Mouse (Mus musculus) thymus, postnatal 10 days (tissue): ENCODE results near the gene Myo5a.
A peak's percentile ranks its signal among the peaks of the same experiment; 100 is the strongest.

Source experiments
- DNase-seq, 2 experiments: peaks; one replicate each; pipeline ENCODE4 v3.0.0; 2021; ENCODE audit warnings: low spot score in 2 of 2

Myo5a gene

DNA sequence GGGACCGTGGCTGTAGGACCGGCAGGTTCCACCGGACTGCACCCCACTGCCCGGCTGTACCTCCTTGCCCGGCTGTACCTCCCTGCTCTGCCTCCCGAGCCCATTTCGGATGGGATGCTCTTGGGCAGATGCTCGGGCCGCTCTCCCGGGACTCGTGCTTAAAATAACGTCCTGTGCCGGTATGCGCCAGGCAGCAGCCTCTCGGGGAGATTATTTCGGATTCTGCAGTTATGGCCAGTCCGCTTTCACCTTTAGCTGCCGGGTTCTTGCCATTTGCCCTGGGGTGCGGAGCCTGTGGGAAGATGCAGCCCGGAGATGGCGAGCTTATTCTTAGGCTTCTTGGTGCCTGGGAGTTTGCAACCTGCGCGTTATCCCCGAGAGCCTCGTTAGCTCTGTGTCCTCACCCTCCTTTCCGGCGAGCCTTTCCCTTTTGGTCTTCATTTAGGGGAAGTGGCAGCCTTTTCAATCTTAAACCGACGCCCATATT lies 934 bp downstream of the Myo5a start:
- peak; percentile 5 to 13 for DNase-seq

DNA sequence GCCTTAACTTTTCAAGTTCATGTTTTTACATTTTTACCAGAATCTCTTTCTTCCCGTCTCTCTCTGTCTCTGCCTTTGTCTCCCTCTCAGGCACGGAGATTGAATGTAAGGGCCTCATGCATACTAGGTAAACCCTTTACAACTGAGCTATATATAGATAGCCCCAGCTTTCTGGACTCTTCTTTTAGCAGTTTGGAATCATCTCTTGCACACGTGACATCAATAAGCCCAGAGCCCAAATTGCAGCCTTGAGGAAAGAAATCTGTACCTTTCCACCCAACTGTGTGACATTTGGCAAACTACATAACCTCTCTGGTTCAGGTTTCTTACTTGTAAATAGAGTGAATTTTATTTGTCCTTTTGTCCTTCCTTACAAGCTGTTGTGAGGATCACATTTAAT lies 1.5 kb downstream of the Myo5a start:
- no peak for DNase-seq

GRCm38 (mm10) chr9:75077191-75077590 lies 6.4 kb downstream of the Myo5a start:
- no peak for DNase-seq

DNA sequence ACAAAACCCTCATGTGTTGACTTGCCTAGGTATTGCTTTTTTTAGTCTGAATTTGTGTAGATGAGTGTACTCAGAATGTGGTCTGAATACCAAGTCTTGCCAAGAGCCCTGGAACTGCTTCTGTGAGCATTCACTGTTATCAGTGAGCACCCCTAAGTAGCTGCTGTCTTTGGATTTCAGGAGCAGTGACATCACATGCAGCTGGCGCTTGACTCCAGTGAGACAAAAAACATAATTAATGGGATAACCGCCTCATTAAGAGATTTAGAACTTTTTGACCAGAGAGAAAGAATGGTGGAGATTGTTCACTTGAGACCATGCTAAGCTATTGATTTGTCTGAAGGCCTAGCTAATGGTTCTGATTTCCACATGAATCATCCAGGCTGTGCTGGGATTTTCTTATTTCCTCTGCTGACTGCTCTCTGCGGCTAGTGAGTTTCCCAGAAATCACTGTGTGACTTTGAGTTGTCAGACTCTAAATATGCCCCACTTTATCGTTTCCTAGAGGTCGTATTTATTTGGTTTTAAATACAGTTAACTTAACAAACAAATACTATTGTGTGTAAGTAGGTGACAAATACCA lies 14.5 kb downstream of the Myo5a start:
- DNase-seq, result no peak

- no peak for DNase-seq
Measured at GRCm38 (mm10) chr9:75087823-75088222, 17.0 kb downstream of the Myo5a start.

- DNase-seq, result no peak
Measured at GRCm38 (mm10) chr9:75089285-75089684, 18.5 kb downstream of the Myo5a start.

DNA sequence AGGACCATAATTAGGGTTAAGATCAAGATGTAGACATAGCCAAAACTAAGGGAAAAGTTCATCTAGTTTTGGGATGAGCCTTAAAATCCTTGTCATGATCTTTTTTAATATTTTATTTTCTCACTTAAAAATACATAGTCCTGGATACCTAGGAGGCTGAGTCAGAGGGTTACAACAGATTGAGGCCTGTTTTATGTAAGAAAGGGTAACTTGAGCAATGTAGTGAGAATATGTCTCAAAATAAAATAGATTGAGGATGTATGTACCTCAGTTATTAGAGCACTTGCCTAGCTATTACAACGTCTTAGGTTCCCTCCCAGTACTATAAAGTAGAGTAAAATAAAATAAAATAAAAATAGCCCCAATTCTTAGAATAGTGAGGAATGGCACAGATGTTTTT lies 21.3 kb downstream of the Myo5a start:
- DNase-seq, result no peak

- no peak for DNase-seq
Measured at GRCm38 (mm10) chr9:75094762-75095161, 23.9 kb downstream of the Myo5a start.

GRCm38 (mm10) chr9:75098937-75099336 lies 28.1 kb downstream of the Myo5a start:
- no peak for DNase-seq

GRCm38 (mm10) chr9:75100157-75100781 lies 29.5 kb downstream of the Myo5a start:
- no peak for DNase-seq

GRCm38 (mm10) chr9:75102131-75102530 lies 31.3 kb downstream of the Myo5a start:
- no peak for DNase-seq

- no peak for DNase-seq
Measured at GRCm38 (mm10) chr9:75116571-75117177, 45.9 kb downstream of the Myo5a start.

- DNase-seq, result no peak
Measured at GRCm38 (mm10) chr9:75121126-75121525, 50.3 kb downstream of the Myo5a start.

- DNase-seq, result no peak
Measured at GRCm38 (mm10) chr9:75124201-75124721, 53.4 kb downstream of the Myo5a start.

DNA sequence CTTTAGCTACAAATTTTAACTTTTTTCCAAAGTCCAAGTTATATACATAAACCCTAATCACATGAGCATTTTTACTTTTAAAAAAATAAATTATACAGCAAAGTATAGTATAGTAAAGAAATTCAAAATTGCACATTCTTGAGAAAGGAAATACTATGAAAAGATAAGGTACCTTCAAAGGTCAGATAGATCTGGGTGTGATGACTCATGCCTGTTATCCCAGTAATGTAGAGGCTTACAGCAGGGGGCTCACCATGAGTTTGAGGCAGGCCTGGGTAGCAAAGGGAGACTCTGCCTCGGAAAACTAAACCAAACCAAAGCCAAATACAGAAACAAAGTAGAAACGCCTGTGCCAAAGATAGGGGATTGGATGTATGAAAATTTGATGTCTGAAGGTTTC lies 59.7 kb downstream of the Myo5a start:
- no peak for DNase-seq

DNA sequence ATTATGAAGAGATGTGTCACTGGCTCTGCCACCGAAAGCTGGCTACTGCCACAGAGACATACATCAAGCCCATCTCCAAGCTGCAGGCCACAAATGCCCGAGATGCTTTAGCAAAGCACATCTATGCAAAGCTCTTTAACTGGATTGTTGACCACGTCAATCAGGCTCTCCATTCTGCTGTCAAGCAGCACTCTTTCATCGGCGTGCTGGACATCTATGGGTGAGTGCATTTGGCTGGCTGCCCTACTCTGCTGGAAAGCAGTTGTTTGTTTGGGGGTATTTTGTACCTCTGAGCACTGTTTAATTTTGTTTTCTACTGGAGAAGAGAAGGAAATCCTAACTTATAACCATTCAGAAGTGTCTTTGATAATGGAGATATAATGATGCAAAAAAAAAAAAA lies 76.1 kb downstream of the Myo5a start:
- no peak for DNase-seq

DNA sequence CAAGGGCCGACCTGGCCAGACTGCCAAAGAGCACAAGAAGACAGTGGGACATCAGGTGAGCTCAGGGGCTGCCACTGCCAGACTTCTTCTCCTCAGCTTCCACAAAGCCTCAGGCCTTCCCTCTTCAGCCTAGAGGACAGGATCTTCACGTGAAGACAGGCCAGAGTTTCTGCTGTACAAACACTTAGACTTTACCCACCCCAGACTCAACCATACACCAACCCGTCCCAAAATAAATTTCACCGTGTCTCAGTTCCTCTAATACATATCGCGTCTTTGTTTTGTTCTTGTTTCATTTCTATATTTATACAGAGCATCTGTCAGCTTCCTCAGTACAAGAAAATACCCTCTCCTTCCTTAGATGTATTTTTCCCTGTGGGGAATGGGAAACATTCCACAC lies 89.7 kb downstream of the Myo5a start:
- no peak for DNase-seq

DNA sequence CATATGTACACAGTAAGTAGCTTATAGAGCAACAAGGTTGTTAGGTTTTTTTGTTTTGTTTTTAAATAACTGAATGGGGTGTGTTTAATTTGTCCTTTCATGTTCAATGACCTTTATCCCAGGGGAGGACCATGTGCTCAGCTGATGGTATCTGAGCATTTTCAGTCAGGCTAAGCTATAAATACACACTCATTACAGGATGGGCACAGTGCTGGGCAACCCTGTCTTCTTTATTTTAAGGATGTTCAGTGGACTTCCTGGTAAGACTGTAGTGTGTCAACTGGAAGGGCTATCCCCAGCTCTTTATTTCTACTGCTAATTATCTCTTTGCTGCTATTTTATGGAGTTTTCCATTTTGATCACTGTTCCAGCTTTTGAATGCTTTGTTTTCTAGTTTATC lies 92.8 kb downstream of the Myo5a start:
- no peak for DNase-seq

GRCm38 (mm10) chr9:75171721-75172120 lies 100.9 kb downstream of the Myo5a start:
- no peak for DNase-seq

GRCm38 (mm10) chr9:75187646-75188260 lies 116.9 kb downstream of the Myo5a start:
- no peak for DNase-seq

GRCm38 (mm10) chr9:75193858-75194257 lies 123.0 kb downstream of the Myo5a start:
- DNase-seq, result no peak

DNA sequence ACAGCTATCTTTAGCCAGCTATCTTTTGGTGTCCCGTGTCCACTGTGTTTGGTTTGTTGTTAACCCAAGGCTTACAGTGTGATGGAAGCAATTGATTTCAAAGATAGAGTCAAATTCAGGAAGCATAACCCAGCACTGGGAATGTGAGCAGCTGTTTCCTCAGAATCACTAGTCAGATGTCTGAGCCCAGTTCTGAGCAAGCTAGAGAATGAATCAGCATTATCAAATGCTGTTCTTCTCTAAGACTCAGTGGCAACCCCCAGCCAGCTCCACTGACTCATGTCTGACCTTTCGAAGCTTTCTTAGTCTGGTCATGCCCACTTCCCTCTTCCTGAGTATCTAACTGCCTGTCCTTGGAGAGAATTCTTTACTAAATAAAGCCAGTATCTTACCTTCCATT lies 125.5 kb downstream of the Myo5a start:
- no peak for DNase-seq

DNA sequence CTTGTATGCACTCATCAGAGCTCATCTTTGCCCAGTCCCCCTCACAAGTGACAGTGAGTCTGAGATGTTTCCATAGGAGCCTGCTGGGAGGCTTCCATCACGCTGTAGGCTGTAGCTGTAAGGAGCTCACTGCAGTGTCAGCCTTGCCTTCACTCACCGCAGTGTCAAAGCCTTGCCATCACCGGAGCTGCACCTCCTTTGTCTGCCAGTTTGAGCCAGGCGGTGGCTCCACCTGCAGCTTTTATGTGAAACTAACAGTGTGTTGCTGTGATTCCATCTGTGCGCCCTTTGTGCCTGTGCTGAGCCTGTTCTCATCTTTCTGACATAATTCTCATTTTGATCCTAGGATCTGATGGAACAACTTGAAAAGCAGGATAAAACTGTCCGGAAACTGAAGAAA lies 126.5 kb downstream of the Myo5a start:
- DNase-seq, result no peak
